Mouse (Mus musculus) gastrocnemius, adult 18-20 months (tissue): ENCODE measurements around the gene Cd83. TPM values are rescaled to one million over a fixed set of nuclear protein-coding genes. Genes with fewer than 3 reads are reported as not detected.

ENCODE experiments used
- DNase-seq: peaks from one replicate; pipeline ENCODE4 v3.0.0; 2021; ENCODE audit warnings: low spot score
- long read RNA-seq, 2 experiments: library from polyadenylated mRNA; stranded (forward); transcript quantifications; one replicate each; pipeline ENCODE4 v2.0.0; 2021
- total RNA-seq, 2 experiments: library from RNA; stranded (reverse); gene quantifications; 2 replicates each; pipeline ENCODE4 v1.2.3; 2021

Cd83 gene
- under 1 TPM; 0.32 to 0.76 TPM for total RNA-seq
- long read RNA-seq, experiment 1, partial matches to known transcripts, result 0 of 5 reads
- long read RNA-seq, experiment 1, other reads (novel, unspliced or antisense), result 2 of 5 reads
- long read RNA-seq, experiment 2, partial matches to known transcripts, result 0 of 5 reads
- long read RNA-seq, experiment 2, other reads (novel, unspliced or antisense), result 3 of 5 reads

DNA sequence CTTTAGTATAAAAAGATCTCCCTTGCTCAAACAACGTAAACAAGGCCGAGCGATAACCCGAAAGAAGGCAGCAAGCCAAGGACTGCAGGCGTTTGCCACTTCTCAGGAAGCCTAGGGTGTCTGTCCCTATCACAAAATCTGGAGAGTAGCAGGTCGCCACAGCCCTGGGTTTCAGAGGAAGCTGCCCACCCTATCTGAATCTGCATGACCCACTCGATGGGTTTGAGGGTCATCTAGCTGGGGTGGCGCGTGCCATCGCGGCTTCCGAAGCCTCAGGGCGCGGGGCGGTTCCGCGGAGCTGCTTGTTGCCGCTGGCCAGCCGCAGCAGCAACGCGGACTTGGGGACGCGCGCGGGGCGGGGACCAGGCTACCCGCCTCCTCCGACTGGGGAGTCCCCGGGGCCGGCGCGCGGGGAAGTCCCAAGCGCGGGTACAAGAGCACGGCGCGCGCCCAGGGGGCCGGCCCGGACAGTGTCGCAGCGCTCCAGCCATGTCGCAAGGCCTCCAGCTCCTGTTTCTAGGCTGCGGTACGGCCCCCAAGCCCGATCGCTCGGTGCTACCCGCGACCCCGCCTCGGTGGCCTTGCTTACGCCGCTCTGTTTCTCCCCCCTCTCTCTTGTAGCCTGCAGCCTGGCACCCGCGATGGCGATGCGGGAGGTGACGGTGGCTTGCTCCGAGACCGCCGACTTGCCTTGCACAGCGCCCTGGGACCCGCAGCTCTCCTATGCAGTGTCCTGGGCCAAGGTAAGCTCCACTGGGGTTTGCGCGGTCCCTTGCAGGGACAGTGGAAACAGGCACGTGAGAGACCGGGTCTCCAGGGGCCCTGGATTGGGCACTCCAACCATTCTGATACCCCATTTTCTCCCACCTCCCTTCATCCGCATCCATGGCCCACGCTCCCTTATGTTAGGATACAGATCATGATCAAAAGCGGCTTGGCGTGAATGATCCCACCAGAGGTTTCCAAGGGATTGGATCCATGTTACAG, at the start of gene Cd83:
TSS of gene Cd83 (plus strand) at position 51 of the 987 bp plus-strand sequence.
- peak; percentile 59 for DNase-seq

DNA sequence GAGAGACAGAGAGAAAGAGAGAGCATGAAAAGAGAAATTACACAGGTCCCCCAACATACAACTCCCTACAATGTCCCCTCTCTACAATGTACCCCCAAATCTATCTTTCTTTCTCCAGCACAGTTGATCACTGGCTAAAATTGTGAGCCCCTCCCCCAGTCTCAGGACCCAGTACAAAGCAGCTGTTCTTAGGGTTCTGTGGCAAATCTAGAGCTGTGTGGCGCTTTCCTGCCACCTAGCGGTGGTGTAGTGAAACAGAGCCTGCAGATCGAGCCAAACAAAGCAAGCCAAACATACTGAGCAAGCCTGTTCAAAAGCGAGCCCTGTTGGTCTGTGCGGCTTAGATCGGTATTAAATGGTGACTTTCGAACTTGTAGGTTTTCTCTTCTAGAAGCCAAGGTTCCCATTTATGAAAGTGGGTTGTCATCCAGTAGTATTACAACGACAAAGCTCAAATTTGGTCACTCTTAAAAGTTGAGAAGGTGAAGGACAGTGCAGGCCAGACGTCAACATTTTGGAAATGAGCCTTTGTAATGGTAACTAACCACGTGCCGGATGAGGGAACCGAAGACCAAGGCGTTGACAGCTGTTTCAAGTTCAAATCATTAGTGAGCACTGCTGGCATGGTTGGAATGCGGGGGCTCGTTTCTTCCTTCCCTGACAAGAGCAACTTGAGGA, 44.8 kb upstream of the Cd83 start:
- peak; percentile 76 for DNase-seq

DNA sequence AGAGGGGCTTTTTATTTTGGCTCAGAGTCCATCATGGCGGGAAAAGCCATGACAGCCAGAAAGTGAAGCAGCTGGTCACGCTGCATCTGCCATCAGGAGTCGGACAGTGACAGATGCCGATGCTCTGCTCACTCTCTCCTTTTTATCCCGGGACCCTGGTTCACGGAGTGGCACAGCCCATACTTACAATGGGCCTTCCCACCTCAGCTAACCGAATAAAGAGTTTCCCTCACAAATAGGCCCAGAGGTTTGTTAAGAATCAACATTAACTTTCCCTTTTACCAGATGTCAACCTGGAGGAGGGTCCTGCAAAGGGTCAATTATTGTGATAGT, 44.3 kb upstream of the Cd83 start:
- DNase-seq, result no peak

DNA sequence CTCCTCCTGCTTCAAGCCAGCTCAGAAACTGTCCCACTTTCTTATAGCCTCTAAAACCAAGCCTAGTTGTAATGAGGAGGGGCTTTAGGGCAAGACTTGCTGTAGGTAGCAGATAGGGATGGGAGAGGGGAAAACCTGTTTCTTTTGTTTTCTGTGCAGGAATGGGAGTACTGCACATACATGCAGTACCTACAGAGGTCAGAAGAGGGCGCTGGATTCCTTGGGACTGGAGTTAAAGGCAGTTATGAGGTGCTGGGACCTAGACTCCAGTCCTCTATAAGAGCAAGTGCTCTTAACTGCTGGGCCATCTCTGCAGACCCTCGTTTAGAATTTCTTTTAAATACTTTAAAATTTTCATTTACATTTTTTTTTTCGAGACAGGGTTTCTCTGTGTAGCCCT, 41.9 kb upstream of the Cd83 start:
- no peak for DNase-seq

DNA sequence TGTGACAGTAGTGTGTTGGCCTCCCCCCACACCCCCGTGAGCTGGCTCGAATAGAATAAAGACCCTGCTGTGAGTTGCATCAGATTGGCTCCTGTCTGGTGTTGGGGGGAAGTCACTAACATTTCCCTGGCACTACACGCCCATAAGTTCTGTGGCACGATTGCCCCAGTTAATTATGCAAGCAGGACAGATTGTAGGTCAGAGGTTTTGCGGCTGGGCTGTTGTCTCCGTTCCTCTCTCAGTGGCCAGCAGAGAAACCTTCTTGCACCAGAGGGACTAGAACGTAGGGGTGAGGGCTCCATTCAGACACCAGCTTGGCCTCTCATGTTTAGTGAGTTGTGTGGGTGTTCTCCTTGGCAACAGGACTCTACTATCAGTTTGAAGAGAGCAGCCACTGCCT, 40.3 kb upstream of the Cd83 start:
- no peak for DNase-seq

DNA sequence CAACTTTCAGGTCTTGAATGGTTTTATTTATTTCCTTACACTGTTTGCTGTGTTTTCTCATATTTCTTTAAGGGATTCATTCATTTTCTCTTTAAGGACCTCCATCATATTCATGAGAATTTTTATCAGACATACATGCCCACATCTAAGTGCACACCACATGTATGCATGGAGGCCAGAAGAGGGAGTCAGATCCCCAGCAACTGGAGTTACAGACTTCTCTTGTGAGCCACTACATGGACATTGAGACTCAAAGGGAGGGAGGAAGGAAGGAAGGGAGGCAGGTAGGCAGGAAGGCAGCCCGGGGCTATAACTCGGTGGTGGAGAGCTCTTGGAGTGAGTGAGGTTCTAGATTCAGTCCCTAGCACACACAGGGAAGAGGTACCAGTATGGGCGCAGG, 34.3 kb upstream of the Cd83 start:
- DNase-seq, result no peak

DNA sequence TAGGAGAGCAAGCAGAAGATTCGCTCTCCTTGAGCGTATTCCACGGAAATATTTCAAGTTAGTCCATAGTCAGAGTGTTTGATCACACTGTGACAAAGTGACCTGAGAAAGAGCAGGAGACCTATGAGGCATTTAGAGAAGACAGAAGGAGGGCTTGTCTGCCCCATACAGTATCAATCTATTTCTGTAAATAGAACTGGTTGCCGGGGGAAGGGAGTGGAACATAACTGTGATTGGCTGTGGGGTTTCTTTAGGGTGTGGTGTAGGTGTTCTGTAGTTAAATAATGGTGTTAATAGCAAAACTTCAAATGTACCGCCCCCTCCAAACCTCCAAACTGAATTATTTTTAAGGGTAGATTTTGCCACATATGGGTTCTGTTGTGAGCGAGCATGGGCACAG, 33.6 kb upstream of the Cd83 start:
- DNase-seq, result no peak

DNA sequence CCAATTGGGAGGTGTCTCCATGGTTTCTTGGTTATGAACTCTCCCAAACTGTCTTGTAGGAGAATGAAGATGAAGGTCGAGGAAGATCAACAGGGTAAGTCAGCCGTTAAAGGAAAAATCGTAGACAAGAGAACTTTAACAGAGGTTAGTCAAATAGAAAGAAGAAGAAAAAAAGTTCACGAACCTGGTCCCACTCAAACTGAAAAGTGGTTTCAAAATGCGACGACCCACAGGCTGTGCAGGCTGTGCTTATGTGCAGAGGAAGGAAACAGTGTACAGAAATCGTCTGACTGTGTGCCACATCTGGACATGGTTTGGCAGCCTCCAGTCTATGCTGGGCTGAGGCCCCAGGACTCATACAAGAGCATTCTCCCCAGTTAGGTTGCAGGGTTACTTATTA, 32.2 kb upstream of the Cd83 start:
- DNase-seq, result no peak

DNA sequence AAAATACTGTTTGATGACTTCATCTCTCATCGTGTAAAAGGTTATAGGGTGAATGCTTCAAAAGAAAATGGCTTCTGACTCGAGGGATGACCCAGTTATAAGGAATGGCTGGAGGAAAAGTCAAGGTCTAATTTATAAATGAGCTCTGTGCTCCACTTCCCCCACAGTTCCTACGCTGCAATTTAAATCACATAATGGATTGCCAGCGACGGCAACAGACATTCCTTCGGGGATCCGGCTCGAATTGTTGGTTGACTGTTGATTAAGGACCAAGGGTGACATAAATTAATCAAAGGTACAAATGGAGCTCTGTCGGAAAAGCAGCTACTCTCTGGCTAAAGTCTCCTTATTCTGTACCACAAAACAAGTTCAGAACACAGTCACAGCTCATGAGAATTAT, 30.9 kb upstream of the Cd83 start:
- DNase-seq, result no peak

DNA sequence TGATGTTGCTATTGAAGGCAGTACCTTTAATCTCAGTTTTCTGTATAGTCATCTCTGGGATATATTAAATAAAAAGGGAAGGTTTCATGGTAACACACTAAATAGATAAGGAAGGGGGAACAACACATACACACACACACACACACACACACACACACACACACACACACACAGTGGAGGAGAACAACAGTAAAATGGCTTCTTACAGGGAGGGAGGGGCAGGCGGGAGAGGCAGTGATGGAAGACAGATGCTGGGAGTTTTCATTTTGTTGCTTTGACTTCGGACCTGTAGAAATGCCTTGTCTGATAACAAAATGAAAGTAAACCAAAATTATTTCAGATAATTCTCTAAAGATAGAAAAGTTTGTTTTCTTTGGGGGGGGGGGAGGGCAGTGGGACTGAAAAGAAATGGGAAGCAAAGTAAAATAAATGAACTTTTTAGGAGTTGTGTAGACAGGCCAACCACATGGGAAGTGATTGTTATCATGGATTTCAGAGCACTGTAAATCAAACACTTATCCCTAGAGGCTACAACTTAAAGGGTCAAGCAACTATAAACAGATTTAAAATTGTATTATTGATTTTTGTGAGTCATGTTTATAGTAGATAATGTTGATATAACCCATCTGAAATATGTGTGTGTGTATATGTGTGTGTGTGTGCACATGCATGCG, 30.0 kb upstream of the Cd83 start:
- DNase-seq, result no peak

DNA sequence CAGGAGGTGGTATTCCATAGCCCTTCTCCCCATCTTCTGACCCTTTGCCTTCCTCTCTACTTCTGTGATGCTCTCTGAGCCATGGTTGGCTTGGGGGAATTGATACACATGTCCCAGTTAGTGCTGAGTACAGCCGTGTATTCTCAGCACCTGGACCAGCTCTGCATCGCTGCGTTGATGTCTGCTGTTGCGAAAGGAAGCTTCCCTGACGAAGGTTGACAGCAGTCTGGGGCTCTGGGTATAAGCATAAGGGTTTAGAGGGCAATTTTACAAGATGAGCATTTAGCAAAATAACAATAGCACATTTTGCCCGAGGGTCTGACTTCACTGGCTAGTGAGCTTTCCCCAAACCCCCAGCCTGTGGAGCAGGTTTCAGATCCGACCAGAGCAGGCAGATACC, 29.0 kb upstream of the Cd83 start:
- no peak for DNase-seq

DNA sequence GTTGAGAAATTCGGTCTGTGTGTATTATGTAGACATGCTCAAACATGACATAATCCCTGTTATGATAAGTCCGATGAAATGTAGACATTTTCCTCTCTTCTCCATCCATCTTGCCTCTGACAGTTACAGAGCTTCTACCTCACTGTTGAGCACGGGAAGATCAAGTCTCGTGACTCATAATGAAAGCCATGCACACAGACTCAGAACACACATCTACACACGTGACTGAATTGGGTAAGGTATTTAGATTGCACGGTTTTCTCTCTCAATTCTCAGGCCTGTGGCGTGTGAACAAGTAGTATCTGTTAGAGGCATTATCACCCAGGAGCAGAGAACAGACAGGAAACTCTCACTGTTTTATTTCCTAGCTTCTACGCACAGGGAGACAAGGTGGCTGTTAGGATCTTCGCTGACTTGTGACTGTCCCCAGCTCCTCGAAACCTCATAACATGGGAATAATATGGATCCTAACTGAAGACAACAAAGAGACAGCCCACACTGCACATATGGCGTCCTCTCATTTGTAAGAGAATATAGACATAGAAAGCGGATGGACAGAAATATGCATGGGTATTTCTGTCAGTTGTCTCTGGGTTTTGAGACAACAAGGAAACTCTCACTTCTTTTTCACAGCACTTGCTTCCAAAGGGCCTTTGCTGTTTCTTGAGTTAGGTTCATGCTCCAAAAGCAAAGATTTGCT, 23.3 kb upstream of the Cd83 start:
- DNase-seq, result no peak

DNA sequence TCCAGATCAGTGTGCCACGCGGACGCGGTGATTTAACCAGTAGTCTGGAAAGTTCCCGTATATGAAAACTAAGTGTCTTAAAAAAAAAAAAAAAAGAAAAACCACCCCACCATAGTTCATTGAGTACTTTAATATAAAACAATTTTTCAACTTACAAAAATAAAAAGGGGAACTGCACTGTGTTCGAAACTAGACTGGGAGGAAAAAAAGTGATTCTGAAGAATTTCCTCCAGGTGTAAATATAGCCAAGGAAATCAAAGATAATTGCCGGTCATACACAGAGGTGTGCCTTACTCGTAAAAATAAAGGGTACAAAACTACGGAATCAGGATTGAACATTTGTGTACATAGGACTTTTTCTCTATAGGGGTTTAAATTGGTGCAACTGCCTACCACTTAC, 21.7 kb upstream of the Cd83 start:
- DNase-seq, result no peak

DNA sequence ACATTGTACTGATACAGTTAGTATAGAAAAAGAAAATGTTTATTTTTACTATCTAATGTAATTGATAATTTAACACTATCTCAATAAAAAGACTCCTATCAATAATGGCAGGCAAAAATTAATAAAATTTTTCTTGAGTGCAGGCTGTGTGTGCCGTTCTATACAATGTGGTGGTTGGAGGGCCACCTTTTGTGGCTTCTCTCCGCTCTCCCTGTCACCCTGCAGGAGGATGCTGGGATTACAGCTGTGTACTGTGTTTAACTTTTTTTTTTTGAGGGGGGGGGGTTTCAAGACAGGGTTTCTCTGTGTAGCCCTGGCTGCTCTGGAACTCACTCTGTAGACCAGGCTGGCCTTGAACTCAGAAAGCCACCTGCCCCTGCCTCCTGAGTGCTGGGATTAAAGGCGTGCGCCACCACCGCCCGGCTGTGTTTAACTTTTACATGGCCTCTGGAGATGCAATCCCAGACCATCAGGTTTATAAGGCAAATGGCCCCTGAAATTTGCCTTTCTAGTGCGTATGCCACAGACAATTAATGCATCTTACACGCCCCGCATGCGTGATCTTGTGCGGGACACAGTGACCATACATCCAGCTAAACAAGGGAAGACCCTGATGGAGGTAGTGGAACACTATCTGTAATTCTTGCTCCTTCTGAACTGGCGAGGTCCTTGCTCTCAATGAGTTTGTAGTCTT, 21.1 kb upstream of the Cd83 start:
- DNase-seq, result no peak

DNA sequence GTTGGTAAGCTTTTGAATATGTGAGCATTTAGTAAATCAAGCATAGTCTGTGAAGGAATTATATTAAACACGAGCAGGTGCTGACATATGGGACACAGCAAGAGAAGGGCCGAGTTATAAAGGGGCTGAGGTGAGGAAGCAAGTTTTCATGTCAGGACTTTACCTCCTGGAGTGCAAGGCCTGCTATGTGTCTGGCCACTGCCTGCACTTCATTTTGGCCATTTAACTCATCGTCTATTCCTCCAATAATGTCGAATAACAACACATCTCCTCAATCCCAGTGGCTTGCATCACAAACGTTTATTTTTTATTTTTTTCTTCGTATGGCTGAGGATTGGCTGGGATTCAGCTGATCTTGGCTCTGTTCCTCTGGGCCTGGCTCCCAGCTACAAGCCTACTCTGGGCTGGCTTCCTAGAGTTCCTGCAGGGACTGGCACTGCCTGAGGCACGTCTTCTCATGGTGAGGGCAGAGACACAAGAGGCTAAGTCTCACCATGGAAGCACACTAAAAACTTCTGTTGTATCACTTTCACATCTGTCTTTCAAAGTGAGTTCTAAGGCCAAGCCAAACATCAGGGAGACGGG, 20.5 kb upstream of the Cd83 start:
- no peak for DNase-seq

DNA sequence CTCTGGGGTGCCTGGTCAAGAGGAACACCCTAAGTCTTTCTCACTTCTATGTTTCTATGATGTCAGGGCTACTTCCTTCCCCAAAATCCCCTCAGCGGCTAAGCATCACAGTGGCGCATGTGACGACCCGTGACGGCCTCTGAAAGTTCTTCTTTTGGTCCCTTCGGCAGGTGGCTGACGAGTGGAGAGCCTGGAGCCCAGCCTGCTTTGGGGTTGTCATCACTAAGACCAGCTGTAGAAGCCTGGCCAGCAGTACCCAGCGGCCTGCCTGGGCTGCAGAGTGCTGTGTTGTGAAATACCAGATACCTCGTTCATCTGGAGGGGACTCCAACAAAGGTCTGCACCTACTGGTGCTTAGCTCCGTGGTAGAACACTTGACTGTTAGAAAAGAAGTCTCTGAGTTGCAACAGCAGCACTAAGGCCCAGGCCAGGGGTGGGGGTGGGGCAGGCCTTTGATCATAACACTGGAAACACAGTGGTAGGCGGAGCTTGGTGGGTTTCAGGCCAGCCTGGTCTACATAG, 19.2 kb upstream of the Cd83 start:
- DNase-seq, result no peak

DNA sequence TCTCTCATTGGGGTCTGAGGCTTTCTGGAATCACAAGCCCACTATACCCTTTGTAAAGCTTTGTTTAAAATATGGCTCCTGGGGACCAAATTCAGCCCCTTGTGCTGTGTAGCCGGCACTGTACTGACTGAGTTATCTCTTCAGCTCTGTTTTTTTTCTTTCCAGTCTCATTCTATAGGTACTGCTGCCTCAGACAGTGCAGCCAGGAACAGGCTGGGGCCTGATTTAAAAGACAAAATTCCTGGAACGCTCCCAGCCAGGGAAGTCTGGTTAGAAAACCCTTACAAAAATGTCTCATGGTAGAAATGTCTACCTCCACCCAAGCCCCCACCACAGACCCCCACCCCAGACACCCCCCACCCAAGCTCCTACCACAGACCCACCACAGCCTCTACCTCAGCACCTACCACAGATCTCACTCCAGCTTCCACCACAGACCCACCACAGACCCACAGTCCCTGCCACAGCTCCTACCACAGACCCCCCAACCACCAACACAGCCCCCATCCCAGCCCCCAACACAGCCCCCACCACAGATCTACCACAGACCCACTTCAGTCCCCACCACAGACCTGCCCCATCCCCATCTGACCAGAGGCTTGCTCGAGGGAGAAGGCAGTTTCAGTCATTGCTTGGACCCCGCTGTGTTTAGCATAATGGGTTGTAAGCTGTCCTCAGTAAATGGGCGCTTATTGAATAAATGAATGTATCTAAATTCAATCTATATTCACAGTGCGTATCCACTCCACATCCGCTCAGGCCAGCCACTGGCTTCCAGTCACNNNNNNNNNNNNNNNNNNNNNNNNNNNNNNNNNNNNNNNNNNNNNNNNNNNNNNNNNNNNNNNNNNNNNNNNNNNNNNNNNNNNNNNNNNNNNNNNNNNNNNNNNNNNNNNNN, 17.5 kb upstream of the Cd83 start:
- DNase-seq, result no peak

DNA sequence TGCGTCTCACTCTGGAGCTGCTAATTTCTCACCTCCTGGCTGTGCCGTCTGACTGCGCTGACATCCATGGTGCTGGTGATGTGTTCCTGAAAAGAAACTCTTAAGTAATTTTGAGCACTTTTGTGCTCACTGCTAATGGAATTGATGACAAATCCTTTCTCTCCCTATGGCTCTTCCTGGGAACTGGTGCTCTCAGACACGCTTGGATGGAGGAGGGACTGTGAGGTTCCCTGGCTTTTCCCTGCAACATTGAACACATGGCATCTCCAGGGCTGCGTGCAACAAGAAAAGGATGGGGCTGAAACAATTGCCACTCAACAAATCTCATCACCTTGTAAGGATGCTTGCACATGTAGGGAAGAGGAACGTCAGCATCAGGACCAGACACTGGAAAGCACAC, 11.6 kb upstream of the Cd83 start:
- no peak for DNase-seq

DNA sequence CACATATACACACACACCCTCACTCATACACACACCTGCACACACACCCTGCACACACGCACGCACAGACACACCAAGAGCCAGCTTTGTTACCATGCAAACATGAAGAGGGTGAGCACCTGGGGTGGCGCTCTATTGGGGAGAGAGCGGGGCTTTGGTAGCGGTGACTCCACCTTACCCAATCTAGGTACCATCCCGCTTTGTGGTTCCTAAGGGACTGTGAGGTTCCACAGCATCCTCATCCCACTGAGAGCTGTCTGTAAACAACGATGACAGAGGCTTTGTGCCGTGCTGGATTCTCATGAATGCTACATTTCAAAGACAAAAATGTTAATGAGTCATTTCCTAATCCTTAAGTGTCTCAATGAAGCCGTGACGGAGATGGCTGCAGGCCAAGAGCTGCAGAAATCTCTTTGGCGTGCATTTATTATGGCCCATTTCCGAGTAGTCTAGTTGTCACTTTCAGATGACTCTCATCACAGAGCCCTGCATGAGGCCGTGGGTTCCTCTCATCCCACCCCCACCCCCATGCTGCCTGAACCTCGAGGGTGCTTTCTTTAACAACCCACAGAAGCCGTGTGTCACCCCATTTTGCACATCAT, 10.5 kb upstream of the Cd83 start:
- DNase-seq, result peak; percentile 26
